Mouse (Mus musculus) mouse embryonic stem cell (cell line): ENCODE measurements around the gene Fbxo21.

Source experiments
- in situ Hi-C, 2 experiments: fragments of 300-500 bp; cut with MboI; formaldehyde crosslinking; loops; 1 replicate in 1 of 2; 3 replicates in 1 of 2; pipeline ENCODE4 v1.14.3; 2019 to 2020; ENCODE audit warnings: low sequenced_read_pairs in 2 of 2, low pct_unique_long_range_greater_than_20kb in 1 of 2, mixed read lengths in 1 of 2; ENCODE audit not compliant: unreplicated experiment in 1 of 2

Gene Fbxo21

GRCm38 (mm10) chr5:118033740-118034139 is 57.2 kb downstream of the Fbxo21 start:
- in situ Hi-C loops, result no loop called here

DNA sequence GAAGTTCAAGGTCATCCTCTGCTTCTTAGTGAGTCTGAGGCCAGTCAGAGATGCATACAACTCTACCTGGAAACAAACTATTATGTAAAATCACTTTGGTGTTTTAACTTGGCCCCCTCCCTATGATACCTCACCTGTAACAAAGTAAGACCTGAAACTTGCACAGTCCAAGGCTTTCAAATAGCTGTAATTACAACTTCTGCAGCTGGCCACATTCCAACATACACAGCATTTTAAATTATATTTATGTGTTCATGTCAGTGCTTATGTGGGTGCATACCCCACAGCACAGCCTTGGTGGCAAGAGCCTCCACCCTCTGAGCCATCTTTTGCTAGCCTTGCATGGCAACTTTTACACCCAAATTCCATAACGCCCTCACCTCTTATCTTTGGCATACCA is 58.1 kb downstream of the Fbxo21 start:
- in situ Hi-C loops, result no loop called here

DNA sequence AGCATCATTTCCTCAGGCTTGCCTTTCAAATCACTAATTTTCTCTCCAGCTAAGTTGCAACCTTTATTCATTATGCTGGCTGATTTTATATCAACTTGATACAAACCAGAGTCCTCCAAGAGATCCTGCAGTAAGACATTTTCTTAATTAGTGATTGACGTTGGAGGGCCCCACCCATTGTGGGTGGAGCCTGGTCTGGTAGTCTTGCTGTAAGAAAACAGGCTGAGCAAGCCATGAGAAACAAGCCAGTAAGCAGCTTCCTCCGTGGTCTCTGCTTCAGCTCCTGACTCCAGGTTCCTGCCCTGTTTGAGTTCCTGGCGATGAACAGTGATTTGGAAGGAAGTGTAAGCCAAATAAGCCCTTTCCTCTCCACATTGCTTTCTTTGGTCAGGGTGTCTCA is 59.3 kb downstream of the Fbxo21 start:
- in situ Hi-C loops, result no loop called here

GRCm38 (mm10) chr5:118036888-118037797 is 60.6 kb downstream of the Fbxo21 start:
- in situ Hi-C loops, result no loop called here

DNA sequence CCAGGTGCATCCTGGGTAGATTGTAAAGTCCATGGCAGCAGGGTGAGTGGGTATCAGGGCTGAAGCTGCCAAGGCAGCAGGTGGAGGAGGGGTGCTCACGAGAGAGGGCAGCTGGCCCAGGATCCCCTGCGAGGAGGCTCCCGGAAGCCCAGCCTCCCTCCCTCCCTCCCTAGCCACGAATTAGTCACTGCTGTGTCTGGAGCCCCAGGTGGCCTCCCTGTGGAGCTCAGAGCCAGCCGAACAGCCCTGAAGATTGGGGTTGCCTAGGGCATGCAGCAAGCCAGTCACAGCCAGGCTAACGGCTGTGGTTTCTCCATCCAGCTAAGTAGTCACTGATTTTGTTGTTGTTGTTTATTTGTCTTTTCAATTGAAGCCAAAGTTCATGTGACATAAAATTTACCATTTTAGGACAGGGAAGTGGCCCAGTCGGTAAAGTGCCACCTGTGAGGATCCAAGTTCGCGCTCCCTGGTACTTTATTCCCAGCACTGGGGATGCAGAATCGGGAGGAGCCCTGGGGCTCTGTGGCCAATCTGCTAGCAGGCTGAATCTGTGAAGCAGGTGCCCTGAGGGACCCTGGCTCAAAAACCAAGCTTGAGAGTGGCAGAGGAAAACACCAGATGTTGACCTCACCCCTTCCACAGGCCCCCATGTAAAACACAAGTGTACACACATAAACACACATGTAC is 61.4 kb downstream of the Fbxo21 start:
- in situ Hi-C loops, result no loop called here

DNA sequence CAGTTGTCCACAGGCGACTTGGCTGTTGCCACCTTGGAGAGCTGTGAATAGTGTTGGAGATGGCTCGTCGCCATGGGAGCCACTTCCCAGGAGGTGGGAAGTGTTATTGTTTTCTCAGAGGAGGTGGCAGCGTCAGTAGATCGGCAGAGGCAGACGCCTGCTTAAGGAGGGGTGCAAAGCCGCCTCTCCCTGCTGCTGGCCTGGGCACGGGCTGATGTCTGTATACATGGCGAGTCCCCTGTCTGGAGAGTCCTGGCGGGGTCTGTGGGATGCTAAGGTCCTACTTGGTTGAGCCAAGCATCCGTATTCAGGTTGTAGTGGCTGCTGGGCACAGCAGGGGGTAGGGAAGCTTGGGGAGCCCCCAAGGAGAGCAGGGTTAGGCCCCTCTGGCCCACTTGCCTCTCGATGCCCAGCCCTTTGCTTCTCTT is 62.7 kb downstream of the Fbxo21 start:
- in situ Hi-C loops, result no loop called here

GRCm38 (mm10) chr5:118042599-118042998 is 66.1 kb downstream of the Fbxo21 start:
- in situ Hi-C loops, result no loop called here

- in situ Hi-C loops, result no loop called here
Observed at GRCm38 (mm10) chr5:118043761-118044160, 67.2 kb downstream of the Fbxo21 start.

DNA sequence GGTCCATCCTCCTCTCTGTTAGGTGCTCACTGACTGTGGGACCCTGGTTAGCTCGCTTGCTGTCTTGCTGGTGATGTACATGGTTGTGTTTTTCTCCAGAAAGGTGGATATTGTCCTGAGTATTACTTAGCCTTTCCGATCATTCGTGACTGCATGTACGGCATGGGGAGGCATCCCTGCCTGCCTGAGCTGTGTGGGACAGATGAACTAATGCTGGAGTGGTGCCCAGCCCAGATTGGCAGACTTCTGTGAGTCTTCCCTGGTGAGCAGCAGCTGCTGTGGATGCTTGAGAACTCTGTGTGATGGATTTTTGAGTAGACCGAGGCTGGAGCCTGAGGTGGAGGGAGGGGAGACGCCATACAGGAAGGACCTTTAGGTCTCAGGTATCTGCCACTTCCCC is 68.4 kb downstream of the Fbxo21 start:
- in situ Hi-C loops, result no loop called here

DNA sequence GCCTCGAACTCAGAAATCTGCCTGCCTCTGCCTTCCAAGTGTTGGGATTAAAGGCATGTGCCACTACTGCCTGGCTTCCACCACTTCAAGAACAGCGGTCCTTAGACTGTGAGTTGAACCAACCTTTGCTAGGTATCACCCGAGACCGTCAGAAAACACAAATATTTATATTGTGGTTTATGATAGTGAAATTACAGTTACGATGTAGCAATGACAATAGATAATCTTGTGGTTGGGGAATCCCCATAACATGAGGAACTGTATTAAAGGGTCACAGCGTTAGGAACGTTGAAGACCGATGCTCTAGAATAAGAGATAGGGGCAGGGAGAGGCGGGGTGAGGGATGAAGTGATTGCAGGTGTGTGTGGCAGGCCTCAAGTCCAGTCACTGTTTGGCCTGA is 68.9 kb downstream of the Fbxo21 start:
- in situ Hi-C loops, result no loop called here

DNA sequence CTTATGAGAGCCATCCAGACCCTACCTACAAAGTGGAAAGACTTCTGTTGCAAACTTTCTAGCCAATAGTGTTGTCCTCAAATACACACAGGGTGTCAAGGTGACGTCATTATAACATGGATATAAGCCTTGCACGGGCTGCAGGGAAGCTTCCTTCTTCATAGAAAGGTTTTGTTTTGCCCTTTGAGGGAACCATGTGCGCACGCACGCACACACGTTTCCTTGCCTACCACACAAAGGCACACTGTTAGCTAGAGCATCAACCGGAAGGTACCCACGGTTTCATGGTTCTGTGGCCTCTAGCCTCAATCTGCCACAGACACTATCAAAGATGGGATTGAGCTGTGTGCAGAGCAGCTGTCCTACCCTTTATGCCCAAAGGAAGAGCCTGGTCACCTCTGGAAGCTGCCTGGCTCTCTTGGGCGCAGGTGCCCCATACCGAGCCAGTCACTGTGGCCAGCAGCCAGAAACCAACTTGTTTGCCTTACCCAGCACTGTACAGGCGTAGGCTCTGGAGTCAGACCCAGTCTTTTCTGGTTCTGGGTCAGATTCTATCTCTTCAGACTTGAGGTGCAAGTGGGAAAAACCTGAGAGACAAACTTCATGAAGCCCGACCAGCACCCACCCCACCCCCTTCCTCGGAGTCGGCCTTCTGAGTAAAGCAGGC is 70.7 kb downstream of the Fbxo21 start:
- in situ Hi-C loops, result no loop called here

GRCm38 (mm10) chr5:118048412-118048811 is 71.9 kb downstream of the Fbxo21 start:
- in situ Hi-C loops, result no loop called here

- in situ Hi-C loops, result no loop called here
Observed at GRCm38 (mm10) chr5:118048928-118049327, 72.4 kb downstream of the Fbxo21 start.

- in situ Hi-C loops, result no loop called here
Observed at GRCm38 (mm10) chr5:118050743-118051142, 74.2 kb downstream of the Fbxo21 start.

- in situ Hi-C loops, result no loop called here
Observed at GRCm38 (mm10) chr5:118051981-118052662, 75.6 kb downstream of the Fbxo21 start.

- in situ Hi-C loops, result no loop called here
Observed at GRCm38 (mm10) chr5:118053205-118053604, 76.7 kb downstream of the Fbxo21 start.

DNA sequence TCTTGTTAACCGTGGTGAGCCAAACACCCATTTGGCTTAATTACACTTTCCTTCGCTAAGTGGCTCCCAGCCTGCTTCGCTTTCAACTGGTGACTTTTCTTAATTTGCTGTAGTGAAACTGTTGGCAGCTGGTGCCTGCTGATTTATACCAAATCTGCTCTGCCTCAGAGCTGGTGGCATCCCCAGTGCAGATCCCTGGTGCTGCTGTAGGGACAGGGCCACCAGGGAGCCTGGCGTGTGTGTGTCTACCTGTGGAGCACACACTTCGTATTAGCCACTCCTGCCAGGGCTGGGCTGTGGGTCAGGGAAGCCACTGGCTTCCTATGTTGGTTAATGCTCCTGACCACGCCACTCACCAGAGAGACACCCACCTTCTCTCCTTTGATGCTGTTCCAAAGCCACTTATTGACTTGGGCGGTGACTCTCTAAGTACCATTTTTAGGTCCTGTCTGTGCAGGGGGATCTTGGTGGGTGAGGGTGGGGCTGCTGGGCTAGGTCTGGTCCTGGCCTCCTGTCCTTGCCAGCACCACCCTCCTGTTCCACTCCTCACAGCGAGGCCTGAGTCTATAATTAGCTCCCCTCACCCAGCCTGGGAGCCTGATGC is 81.1 kb downstream of the Fbxo21 start:
- in situ Hi-C loops, result no loop called here

- in situ Hi-C loops, result no loop called here
Observed at GRCm38 (mm10) chr5:118058858-118059257, 82.3 kb downstream of the Fbxo21 start.
